Mouse (Mus musculus): ENCODE measurements around the gene Gm10295. TPM values are rescaled to one million over a fixed set of nuclear protein-coding genes. Genes with fewer than 3 reads are reported as not detected.

The Gm10295 gene
- polyA plus RNA-seq (2011; ENCODE audit: insufficient read depth, insufficient read length, low replicate concordance, missing spikeins), result not detected in 2 replicates

DNA sequence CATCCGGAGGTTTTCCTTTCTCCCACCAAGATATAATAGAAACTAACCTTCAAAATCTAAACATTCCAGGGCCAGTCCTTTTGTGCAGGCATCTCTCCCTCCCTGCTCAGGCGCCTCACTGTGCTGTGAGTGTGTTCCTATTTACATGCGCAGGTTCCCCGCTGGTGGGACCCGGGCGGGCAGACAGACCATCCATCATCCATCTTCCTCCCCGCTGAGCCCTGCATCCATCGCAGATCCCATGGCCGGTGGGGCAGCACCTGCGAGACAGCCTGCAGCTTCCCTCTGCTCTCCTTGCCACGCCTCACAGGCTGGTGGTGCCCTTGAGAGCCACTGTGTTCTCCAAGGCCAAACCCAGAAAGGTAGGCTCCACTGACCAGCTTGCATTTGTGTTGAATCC lies at the start of gene Gm10295:
Gm10295 (minus strand) TSS at position 122 of the 400 bp plus-strand sequence.
- TF ChIP-seq CTCF (IDR thresholded peaks at IDR 0.05; ENCODE audit: control insufficient read depth, insufficient read depth, low read length) (no peak), POLR2A (IDR thresholded peaks at IDR 0.05; ENCODE audit: borderline replicate concordance, control insufficient read depth, low read depth, low read length) (no peak)
- H3K4me3 ChIP-seq (replicated peaks; ENCODE audit: control insufficient read depth, low read depth, low read length), result no peak within 1 kb of the TSS
- no peak within 1 kb of the TSS for H3K27ac ChIP-seq (ENCODE audit: control insufficient read depth, insufficient read depth, low read depth, low read length, poor library complexity)
- H3K4me1 ChIP-seq (ENCODE audit: control insufficient read depth, insufficient read depth, low read length), result no peaks in the 10 kb centered on the region
- WGBS, result 36% methylated on average over 11 of the region's 11 CpGs

DNA sequence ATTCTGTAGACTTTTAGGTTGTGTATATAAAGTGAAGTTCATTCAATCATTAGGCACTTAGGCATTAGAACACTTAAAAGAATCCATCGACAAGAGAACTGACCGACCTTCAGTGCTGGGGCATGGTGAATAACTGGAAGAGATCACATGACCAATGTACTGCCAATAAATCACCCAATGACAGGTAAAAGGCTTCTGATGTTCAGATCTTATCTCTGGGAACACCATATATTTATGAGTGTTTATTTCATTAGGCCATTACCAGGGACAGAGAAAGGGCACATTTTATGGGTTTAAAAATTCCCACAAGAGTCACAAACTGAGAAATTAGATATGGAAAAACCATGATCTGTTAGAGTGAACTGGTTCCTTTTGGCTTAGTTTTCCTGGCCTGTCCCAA lies 49.7 kb upstream of the Gm10295 start:
- no peak for TF ChIP-seq POLR2A (IDR thresholded peaks at IDR 0.05; ENCODE audit: borderline replicate concordance, control insufficient read depth, low read depth, low read length)
- TF ChIP-seq CTCF (IDR thresholded peaks at IDR 0.05; ENCODE audit: control insufficient read depth, insufficient read depth, low read length), result no peak
- Histone ChIP-seq H3K4me3 (replicated peaks; ENCODE audit: control insufficient read depth, low read depth, low read length) (no peak overlapping the region), H3K4me1 (ENCODE audit: control insufficient read depth, insufficient read depth, low read length) (no peaks in the 10 kb centered on the region), H3K27ac (ENCODE audit: control insufficient read depth, insufficient read depth, low read depth, low read length, poor library complexity) (no peak overlapping the region)
- WGBS, result 32% methylated on average over 2 of the region's 2 CpGs

DNA sequence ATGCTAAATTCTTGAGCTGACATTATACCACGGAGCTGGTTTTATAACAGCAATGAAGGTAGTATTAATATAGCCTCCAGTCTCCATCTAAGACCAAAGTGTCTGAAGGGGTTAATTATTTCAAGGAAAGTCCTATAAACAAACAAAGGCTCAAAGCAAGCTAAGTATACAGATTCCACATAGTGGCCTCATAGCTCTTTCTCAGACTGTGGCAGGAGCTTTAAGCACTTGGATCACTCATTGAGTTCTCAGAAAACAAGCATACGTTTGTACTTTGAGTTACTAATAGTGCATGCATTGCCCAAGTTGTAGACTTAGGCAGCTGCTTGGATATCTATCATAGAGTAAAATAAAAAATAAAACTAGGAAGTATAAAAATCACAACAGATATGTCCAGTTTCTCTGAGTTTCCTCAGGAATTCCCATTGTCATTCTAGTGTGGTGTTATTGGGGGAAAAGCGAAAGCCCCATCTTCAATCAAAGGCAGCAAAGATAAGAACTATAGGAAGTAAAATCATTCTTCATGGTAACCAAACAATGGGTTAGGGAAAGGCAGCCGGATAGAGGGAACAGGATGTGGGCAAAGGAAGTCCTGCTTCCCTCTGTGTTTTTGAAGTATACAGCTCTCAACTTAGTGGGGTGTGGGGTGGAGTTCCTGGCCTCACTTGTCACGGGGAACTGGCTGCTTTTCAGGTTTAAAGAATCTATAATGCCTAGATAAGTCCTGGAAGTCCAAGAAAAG lies 48.8 kb upstream of the Gm10295 start:
- Histone ChIP-seq H3K4me1 (ENCODE audit: control insufficient read depth, insufficient read depth, low read length) (no peaks in the 10 kb centered on the region), H3K4me3 (replicated peaks; ENCODE audit: control insufficient read depth, low read depth, low read length) (no peak overlapping the region), H3K27ac (ENCODE audit: control insufficient read depth, insufficient read depth, low read depth, low read length, poor library complexity) (no peak overlapping the region)
- WGBS, result 31% methylated on average over 5 of the region's 5 CpGs
- TF ChIP-seq CTCF (IDR thresholded peaks at IDR 0.05; ENCODE audit: control insufficient read depth, insufficient read depth, low read length), result no peak
- no peak for TF ChIP-seq POLR2A (IDR thresholded peaks at IDR 0.05; ENCODE audit: borderline replicate concordance, control insufficient read depth, low read depth, low read length)

DNA sequence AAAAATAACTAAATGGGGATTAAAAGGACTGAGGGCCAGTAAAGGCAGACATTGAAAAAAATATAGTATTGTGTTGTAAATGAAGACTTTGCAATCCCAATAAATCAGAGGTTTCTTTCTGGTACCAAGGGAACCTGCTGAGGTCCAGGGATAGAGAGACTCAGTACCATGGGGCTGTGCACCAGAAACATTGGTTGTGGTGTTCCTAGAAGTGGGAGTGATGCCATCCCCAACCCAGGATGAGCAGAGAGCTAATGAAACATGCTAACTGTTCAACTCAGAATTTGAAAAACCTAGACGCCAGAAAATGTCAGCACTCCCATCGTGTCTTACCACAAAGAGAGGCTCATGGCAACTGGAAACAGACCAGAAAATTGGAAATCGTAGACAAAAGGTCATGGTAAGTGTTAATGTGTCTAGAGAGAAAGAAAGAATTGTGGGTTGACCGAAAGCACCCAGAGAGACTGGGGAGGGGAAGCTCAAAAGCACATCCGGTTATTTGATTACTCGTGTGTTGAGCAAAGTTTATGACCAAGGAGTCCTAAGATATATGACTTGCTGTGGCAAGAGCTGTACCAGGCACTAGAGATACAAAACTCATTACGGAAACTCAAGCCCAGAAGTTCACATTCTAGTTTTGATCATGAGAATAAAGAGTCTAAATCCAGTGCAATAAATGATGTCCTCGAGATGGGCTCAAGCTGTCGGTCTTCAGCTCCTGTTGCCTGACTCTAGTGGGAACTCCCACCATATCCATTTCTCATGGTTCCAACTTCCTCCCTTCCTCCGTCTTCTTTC lies 47.9 kb upstream of the Gm10295 start:
- no peak for TF ChIP-seq CTCF (IDR thresholded peaks at IDR 0.05; ENCODE audit: control insufficient read depth, insufficient read depth, low read length)
- no peak for TF ChIP-seq POLR2A (IDR thresholded peaks at IDR 0.05; ENCODE audit: borderline replicate concordance, control insufficient read depth, low read depth, low read length)
- Histone ChIP-seq H3K4me3 (replicated peaks; ENCODE audit: control insufficient read depth, low read depth, low read length) (no peak overlapping the region), H3K27ac (ENCODE audit: control insufficient read depth, insufficient read depth, low read depth, low read length, poor library complexity) (no peak overlapping the region), H3K4me1 (ENCODE audit: control insufficient read depth, insufficient read depth, low read length) (no peaks in the 10 kb centered on the region)
- whole genome bisulfite sequencing, result 51% methylated on average over 10 of the region's 10 CpGs

DNA sequence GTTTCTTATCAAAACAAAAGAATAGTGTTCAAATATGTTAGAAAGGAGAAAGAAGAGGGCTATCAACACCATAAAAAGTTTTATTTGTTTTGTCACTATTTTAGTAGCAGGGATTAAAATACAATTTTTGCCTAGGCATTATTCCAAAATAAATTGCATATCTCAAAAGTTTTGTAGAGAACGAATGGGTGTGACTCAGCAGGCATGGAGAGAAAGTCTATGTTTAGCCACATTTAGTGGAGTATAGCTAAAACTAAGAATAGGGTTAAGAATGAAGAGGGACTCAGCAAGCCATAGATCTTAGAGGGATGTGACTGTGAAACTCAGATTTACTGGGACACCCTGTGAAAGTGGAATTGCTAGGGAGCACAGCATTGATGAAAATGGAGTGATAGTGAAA lies 47.1 kb upstream of the Gm10295 start:
- no peak overlapping the region for H3K4me3 ChIP-seq (replicated peaks; ENCODE audit: control insufficient read depth, low read depth, low read length)
- H3K27ac ChIP-seq (ENCODE audit: control insufficient read depth, insufficient read depth, low read depth, low read length, poor library complexity), result no peak overlapping the region
- H3K4me1 ChIP-seq (ENCODE audit: control insufficient read depth, insufficient read depth, low read length), result no peaks in the 10 kb centered on the region
- TF ChIP-seq POLR2A (IDR thresholded peaks at IDR 0.05; ENCODE audit: borderline replicate concordance, control insufficient read depth, low read depth, low read length) (no peak), CTCF (IDR thresholded peaks at IDR 0.05; ENCODE audit: control insufficient read depth, insufficient read depth, low read length) (no peak)
- WGBS, result 49% methylated on average over 1 of the region's 1 CpGs

DNA sequence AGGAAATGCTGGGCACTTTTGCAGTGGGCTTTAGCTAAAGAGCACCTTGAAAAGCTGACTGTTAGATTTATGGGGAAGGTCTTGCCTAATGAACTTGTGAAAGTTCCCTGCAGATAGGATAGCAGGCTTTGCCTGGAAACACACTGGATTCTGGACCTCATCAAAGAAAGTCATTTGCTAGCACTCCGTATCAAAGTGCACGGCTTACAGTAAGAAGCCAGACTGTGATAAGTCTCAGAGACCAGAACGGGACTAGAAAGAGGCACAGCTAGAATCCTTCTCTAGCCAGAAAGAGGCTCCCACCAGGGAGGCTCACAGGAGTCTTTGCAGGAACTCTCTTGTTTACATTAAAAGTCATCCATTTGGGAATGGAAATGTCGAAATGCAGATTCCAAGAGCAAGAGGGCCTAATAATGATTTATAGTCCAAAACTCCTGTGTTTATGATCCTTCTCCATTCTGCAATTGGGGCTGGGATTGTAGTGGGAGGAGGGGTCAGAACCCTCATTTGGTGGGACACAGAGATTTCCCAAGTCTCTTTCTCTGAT lies 41.6 kb upstream of the Gm10295 start:
- no peaks in the 10 kb centered on the region for H3K4me1 ChIP-seq (ENCODE audit: control insufficient read depth, insufficient read depth, low read length)
- no peak overlapping the region for H3K4me3 ChIP-seq (replicated peaks; ENCODE audit: control insufficient read depth, low read depth, low read length)
- TF ChIP-seq CTCF (IDR thresholded peaks at IDR 0.05; ENCODE audit: control insufficient read depth, insufficient read depth, low read length), result no peak
- TF ChIP-seq POLR2A (IDR thresholded peaks at IDR 0.05; ENCODE audit: borderline replicate concordance, control insufficient read depth, low read depth, low read length), result no peak
- H3K27ac ChIP-seq (ENCODE audit: control insufficient read depth, insufficient read depth, low read depth, low read length, poor library complexity), result no peak overlapping the region
- 80% methylated on average over 4 of the region's 4 CpGs for WGBS

DNA sequence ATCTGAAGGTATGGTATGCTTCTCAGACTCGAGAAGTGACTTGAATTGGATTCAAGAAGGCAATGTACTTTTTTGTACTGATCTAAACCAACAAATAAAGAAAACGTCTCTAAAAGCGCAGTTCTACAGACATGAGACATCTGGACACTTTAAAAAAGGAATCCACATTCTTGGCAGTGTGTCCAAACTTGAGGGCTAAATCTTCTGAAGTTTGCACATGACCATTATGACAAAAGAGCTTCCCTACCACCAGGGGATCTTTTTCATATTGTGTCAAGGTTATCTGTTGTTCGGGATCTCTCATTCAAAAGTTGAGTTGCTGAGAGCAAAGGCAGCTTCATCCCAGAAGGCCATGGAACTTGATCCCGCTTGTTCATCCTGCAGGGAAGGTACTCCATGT lies 40.0 kb upstream of the Gm10295 start:
- Histone ChIP-seq H3K4me3 (replicated peaks; ENCODE audit: control insufficient read depth, low read depth, low read length) (no peak overlapping the region), H3K27ac (ENCODE audit: control insufficient read depth, insufficient read depth, low read depth, low read length, poor library complexity) (no peak overlapping the region), H3K4me1 (ENCODE audit: control insufficient read depth, insufficient read depth, low read length) (no peaks in the 10 kb centered on the region)
- TF ChIP-seq POLR2A (IDR thresholded peaks at IDR 0.05; ENCODE audit: borderline replicate concordance, control insufficient read depth, low read depth, low read length), result no peak
- WGBS, result 74% methylated on average over 5 of the region's 5 CpGs

DNA sequence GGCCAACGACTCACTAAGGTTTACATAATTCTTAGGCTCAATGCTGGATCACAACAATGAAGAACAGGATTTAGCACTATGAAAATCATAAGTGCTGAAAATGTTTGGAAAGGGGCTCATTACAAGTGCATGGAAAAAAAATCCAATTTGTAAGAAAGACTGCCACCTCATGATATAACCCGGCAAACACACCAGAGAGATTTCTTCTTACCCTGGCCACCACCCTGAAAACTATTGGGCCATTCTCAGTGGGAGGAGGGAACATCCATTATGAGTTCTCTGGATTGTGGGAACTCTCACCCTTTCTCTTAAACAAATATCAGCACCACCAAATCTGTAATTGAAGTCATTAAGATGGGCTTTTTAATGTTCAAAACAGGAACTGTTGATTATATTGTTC lies 39.0 kb upstream of the Gm10295 start:
- H3K4me3 ChIP-seq (replicated peaks; ENCODE audit: control insufficient read depth, low read depth, low read length), result no peak overlapping the region
- H3K27ac ChIP-seq (ENCODE audit: control insufficient read depth, insufficient read depth, low read depth, low read length, poor library complexity), result no peak overlapping the region
- 70% methylated on average over 2 of the region's 2 CpGs for WGBS
- no peak for TF ChIP-seq CTCF (IDR thresholded peaks at IDR 0.05; ENCODE audit: control insufficient read depth, insufficient read depth, low read length)
- no peak for TF ChIP-seq POLR2A (IDR thresholded peaks at IDR 0.05; ENCODE audit: borderline replicate concordance, control insufficient read depth, low read depth, low read length)
- no peaks in the 10 kb centered on the region for H3K4me1 ChIP-seq (ENCODE audit: control insufficient read depth, insufficient read depth, low read length)

Measured in bone marrow, adult 2 months (tissue).